Mouse (Mus musculus) adrenal gland (tissue): ENCODE measurements at regions not wholly inside any gene's neighbourhood (a gene's known extent, or its start where the extent isn't known, plus 50 kb on each side); places are given as distances from the start of the nearest gene placed in this dataset.

Experiments used
- intact Hi-C: fragments of 180-260 bp; cut with DNase I; formaldehyde crosslinking; loops from one replicate; pipeline ENCODE4 v1.15.1; 2025

DNA sequence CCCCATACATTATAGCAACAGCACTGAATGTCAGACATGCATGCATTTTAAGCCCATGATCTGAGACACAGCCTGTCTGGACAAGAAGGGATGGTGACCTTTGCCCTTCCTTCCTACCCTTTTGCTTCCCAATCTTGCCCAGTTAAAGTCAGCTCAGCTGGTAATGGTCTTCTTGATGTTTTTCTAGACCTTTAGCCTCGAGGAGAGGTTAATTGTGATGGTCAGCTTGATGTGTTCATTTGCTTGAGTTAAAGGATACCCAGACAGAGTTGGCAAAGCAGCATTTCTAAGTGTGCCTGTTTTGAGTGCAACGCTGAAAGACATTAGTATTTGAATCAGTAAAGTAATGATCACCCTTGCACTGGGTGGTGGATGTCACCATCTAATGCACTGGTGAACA lies 60.9 kb downstream of the Xcl1 start:
- intact Hi-C loops: loop anchor here (10.0 kb wide), 1 partner anchor 160 kb away; no protein-coding TSS in a partner anchor
